Mouse (Mus musculus): ENCODE measurements around the gene Dnajc7. TPM values are rescaled to one million over a fixed set of nuclear protein-coding genes. Genes with fewer than 3 reads are reported as not detected.

Dnajc7 gene
- polyA plus RNA-seq, 1 experiment from 2014 or later: 184 TPM

DNA sequence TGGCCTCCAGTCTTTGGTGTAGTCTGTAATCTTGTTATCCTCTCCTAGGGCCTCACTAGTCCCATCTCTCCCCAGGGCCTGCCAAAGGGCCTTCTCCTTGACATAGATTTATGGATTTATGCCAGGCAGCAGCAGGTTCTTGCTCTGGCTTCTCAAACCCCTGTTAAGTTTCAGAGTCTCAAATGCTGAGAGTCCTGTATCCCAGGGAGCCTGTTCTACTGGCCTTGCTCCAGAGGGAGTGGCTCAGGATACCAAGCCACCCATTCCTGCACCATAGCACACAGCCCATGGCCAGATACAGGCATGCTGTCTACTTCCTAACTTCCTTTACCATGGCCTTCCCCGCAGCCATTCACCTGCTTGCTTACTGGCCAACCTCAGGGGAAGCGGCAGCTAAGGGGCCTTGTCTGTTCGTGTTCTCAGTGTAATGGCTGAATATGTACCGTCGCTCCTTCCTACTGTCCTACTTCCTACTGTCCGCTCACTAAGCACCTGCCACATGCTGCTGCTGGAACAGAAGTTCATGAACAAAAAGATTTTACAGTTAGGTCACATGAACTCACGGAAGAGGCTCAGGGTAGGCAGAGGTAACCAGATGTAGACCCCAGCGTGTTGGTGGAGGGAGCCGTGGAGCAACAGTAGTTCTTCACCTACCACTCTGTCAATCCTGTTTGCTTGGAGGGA, 40.7 kb downstream of the Dnajc7 start:
- no peak for ATAC-seq (replicated peaks; ENCODE audit: insufficient number of reproducible peaks, insufficient read depth, low FRiP score, low read depth)
- no peaks in the 10 kb centered on the region for H3K9me3 ChIP-seq (replicated peaks)
- H3K4me3 ChIP-seq: no peak overlapping the region
- no peak overlapping the region for H3K4me2 ChIP-seq
- no peak overlapping the region for H3K27ac ChIP-seq
- WGBS: 89% methylated on average over 9 of the region's 9 CpGs
- no peaks in the 10 kb centered on the region for H3K27me3 ChIP-seq
- H3K4me1 ChIP-seq (replicated peaks): peaks cover 26% of the 10 kb centered on the region
- H3K36me3 ChIP-seq: peaks cover 49% of the 10 kb centered on the region
- H3K9ac ChIP-seq: no peak overlapping the region

DNA sequence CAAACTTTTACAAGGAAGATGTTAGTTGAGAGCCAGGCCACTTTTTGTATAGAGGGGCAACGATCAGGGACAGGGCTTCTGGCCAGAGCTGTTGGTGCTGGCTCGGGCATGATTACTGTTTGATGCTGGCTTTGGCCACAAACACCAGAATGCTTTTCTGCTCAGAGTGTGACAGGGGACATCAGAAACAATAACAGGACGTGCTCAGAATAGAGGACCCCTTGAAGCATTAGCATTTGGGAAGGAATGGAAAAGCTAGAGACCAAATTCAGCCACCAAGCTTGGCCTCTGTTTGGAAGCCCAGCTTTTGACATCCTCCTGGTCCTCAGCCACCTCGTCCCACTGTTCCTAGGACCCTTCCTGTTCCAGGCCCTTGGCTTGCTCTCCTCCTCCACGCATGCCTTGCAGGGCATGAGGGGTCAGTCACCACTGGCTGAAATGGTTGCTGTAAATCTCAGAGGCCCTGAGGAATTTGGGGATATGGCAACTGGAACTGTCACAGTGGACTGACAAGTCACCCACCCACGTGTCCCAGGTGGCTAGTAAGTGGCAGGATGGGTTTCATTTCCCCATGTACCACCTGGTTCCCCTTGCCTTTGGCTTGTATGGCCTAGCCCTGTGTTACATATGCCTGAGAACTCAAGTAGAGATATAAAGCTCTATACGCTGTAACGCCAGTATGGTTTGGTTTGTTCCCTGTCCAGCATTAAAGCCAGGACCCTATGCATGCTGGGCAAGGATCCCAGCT, 41.9 kb downstream of the Dnajc7 start:
- no peaks in the 10 kb centered on the region for H3K9me3 ChIP-seq (replicated peaks)
- WGBS: 68% methylated on average over 8 of the region's 8 CpGs
- H3K27ac ChIP-seq: no peak overlapping the region
- no peak overlapping the region for H3K4me2 ChIP-seq
- H3K9ac ChIP-seq: 0 out of 2 replicates have a peak overlapping the region, but pooled peaks have one; percentile 11
- H3K27me3 ChIP-seq: no peaks in the 10 kb centered on the region
- H3K36me3 ChIP-seq: peaks cover 37% of the 10 kb centered on the region
- H3K4me3 ChIP-seq: no peak overlapping the region
- H3K4me1 ChIP-seq (replicated peaks): peaks cover 26% of the 10 kb centered on the region
- no peak for ATAC-seq (replicated peaks; ENCODE audit: insufficient number of reproducible peaks, insufficient read depth, low FRiP score, low read depth)

DNA sequence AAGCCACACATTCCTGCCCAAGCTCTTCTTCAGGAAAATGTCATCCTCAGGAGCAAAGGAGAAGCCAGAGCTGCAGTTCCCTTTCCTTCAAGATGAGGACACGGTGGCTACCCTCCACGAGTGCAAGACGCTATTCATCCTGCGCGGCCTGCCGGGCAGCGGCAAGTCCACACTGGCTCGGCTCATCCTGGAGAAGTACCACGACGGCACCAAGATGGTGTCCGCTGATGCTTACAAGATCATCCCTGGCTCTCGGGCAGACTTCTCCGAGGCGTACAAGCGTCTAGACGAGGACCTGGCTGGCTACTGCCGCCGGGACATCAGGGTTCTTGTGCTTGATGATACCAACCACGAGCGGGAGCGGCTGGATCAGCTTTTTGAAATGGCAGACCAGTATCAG, 43.7 kb downstream of the Dnajc7 start:
- Histone ChIP-seq H3K9ac (no peak overlapping the region), H3K27ac (no peak overlapping the region), H3K27me3 (no peaks in the 10 kb centered on the region), H3K36me3 (peaks cover 21% of the 10 kb centered on the region; the same call in 1 of the 2 replicates), H3K4me2 (no peak overlapping the region), H3K4me1 (replicated peaks) (peaks cover 18% of the 10 kb centered on the region), H3K9me3 (replicated peaks) (no peaks in the 10 kb centered on the region), H3K4me3 (no peak overlapping the region)
- WGBS: 64% methylated on average over 21 of the region's 21 CpGs
- no peak for ATAC-seq (replicated peaks; ENCODE audit: insufficient number of reproducible peaks, insufficient read depth, low FRiP score, low read depth)

- peak overlapping the region; percentile 67 for H3K9ac ChIP-seq
- WGBS: 54% methylated on average over 2 of the region's 2 CpGs
- H3K36me3 ChIP-seq: peaks cover 16% of the 10 kb centered on the region; the same call in 1 of the 2 replicates
- H3K9me3 ChIP-seq (replicated peaks): no peaks in the 10 kb centered on the region
- ATAC-seq (replicated peaks; ENCODE audit: insufficient number of reproducible peaks, insufficient read depth, low FRiP score, low read depth): no peak
- H3K4me1 ChIP-seq (replicated peaks): peaks cover 25% of the 10 kb centered on the region
- peak overlapping the region; percentile 74 for H3K4me2 ChIP-seq
- no peaks in the 10 kb centered on the region for H3K27me3 ChIP-seq
- peak overlapping the region; percentile 69 for H3K4me3 ChIP-seq
- H3K27ac ChIP-seq: peak overlapping the region; percentile 69; the same call in 1 of the 2 replicates
Observed at GRCm38 (mm10) chr11:100575484-100575855, 44.5 kb downstream of the Dnajc7 start.

GRCm38 (mm10) chr11:100574708-100575483, 45.1 kb downstream of the Dnajc7 start, which contains the start of gene Cnp:
Gene Cnp, plus strand, starts transcription at chr11:100574904.
- 2% methylated on average over 47 of the region's 47 CpGs for WGBS

DNA sequence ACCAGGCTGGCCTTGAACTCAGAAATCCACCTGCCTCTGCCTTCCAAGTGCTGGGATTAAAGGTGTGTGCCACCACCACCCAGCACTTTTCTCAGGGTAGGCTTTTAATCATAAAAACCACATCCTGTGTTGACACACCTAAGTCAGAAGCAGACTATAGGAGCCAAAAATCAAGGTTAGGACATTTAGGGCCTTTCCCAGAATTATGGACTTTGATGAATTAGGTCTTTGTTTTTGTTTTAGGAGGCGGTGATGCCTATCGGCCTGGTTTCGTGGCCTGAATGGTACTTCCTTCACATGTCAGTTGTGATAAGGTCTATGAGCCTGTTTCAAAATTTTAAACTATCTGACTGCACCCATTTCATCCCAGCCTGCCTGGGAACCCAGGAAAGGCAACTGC, 45.8 kb downstream of the Dnajc7 start:
- peak overlapping the region; percentile 69 for H3K4me3 ChIP-seq
- 0 out of 2 replicates have a peak, but pooled peaks cover 6% of the 10 kb centered on the region for H3K36me3 ChIP-seq
- no peak for ATAC-seq (replicated peaks; ENCODE audit: insufficient number of reproducible peaks, insufficient read depth, low FRiP score, low read depth)
- peaks cover 23% of the 10 kb centered on the region for H3K4me1 ChIP-seq (replicated peaks)
- H3K9ac ChIP-seq: peak overlapping the region; percentile 67; the same call in 1 of the 2 replicates
- H3K9me3 ChIP-seq (replicated peaks): no peaks in the 10 kb centered on the region
- H3K27ac ChIP-seq: peak overlapping the region; percentile 69; the same call in 1 of the 2 replicates
- H3K27me3 ChIP-seq: no peaks in the 10 kb centered on the region
- 80% methylated on average over 3 of the region's 3 CpGs for WGBS
- peak overlapping the region; percentile 74 for H3K4me2 ChIP-seq

More at GRCm38 (mm10) chr11:100574708-100575483, 45.1 kb downstream of the Dnajc7 start, which contains the start of gene Cnp:
- Histone ChIP-seq H3K4me3 (peak within 1 kb of the TSS; percentile 69), H3K9ac (peak within 1 kb of the TSS; percentile 67), H3K27me3 (no peaks in the 10 kb centered on the region), H3K36me3 (peaks cover 12% of the 10 kb centered on the region; the same call in 1 of the 2 replicates), H3K4me1 (replicated peaks) (peaks cover 25% of the 10 kb centered on the region), H3K4me2 (peak within 1 kb of the TSS; percentile 74), H3K27ac (peak within 1 kb of the TSS; percentile 69), H3K9me3 (replicated peaks) (no peaks in the 10 kb centered on the region)
- ATAC-seq (replicated peaks; ENCODE audit: insufficient number of reproducible peaks, insufficient read depth, low FRiP score, low read depth): peak; percentile 71

- H3K36me3 ChIP-seq: no peaks in the 10 kb centered on the region
- no peak for ATAC-seq (replicated peaks; ENCODE audit: insufficient number of reproducible peaks, insufficient read depth, low FRiP score, low read depth)
- WGBS: 11% methylated on average over 16 of the region's 16 CpGs
- H3K4me2 ChIP-seq: peak overlapping the region; percentile 63
- H3K27me3 ChIP-seq: no peaks in the 10 kb centered on the region
- peaks cover 18% of the 10 kb centered on the region for H3K4me1 ChIP-seq (replicated peaks)
- no peak overlapping the region for H3K27ac ChIP-seq
- peak overlapping the region; percentile 32 for H3K4me3 ChIP-seq
- no peaks in the 10 kb centered on the region for H3K9me3 ChIP-seq (replicated peaks)
- peak overlapping the region; percentile 35; the same call in 1 of the 2 replicates for H3K9ac ChIP-seq
Observed at GRCm38 (mm10) chr11:100571202-100571567, 48.8 kb downstream of the Dnajc7 start.

DNA sequence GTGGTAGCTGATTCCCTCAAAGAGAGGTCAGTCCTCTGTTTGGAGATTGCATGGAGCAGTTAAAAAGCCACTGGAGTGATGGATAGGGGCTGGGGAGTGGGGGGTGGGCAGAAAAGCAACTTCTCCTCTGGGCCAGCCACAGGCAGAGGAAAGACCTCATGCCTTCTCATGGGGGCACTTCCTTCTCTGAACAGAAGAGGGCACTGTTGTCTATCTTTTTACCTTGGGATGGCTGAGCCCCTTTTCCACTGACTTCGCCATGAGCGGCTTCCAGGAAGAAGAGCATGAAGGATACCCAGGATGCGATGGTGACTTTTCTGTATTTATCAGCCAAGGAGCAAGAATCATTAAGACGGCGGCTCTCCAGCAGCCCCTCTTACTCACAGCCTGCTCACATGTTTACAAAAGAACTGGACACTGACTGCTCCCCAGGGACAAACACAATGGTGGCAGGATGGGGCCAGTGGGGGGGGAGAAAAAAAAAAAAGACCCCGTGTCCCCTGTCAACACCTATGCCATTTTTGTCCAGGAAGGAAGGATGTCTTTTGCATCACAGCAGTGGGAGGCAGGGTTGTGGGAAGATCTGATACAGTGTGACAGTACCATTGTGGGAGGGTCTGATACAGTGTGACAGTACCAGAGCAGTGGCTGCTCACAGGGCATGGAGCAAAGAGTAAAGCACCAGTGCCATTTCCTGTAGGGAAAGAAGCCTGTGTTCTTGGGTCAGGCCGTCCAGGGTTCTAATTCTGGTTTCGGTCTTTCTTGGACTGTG, 49.4 kb downstream of the Dnajc7 start:
- Histone ChIP-seq H3K9me3 (replicated peaks) (no peaks in the 10 kb centered on the region), H3K9ac (peak overlapping the region; percentile 35; the same call in 1 of the 2 replicates), H3K27ac (no peak overlapping the region), H3K4me3 (peak overlapping the region; percentile 32), H3K4me2 (peak overlapping the region; percentile 63), H3K27me3 (no peaks in the 10 kb centered on the region), H3K36me3 (no peaks in the 10 kb centered on the region), H3K4me1 (replicated peaks) (peaks cover 14% of the 10 kb centered on the region)
- 9% methylated on average over 8 of the region's 8 CpGs for WGBS
- 0 out of 2 replicates have a peak, but pooled peaks have one; percentile 23 for ATAC-seq (replicated peaks; ENCODE audit: insufficient number of reproducible peaks, insufficient read depth, low FRiP score, low read depth)

GRCm38 (mm10) chr11:100569789-100570188, 50.2 kb downstream of the Dnajc7 start:
- Histone ChIP-seq H3K4me2 (no peak overlapping the region), H3K4me3 (no peak overlapping the region), H3K36me3 (no peaks in the 10 kb centered on the region), H3K9ac (no peak overlapping the region), H3K9me3 (replicated peaks) (no peaks in the 10 kb centered on the region), H3K27me3 (no peaks in the 10 kb centered on the region), H3K27ac (no peak overlapping the region), H3K4me1 (replicated peaks) (peaks cover 9% of the 10 kb centered on the region)
- WGBS: 50% methylated on average over 9 of the region's 9 CpGs
- no peak for ATAC-seq (replicated peaks; ENCODE audit: insufficient number of reproducible peaks, insufficient read depth, low FRiP score, low read depth)

DNA sequence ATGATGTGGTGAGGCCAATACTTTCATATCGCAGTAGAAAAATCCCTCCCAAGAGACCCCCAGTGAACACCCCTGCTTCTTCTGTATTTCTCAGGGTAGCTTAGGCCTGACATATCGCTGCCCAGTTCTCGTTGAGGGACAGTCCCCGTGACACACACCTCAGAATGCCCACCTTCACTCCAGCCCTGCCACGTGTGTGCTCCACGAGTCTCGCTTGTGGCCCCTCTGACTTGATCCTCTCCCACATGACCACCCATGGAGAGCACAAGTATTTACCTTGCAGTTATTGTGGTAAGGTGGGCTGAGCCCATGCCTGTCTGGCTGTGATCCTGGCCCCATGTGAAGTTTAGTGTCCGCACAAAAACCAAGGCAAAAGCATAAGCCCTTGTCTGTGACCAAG, 51.3 kb downstream of the Dnajc7 start:
- H3K36me3 ChIP-seq: no peaks in the 10 kb centered on the region
- no peak overlapping the region for H3K27ac ChIP-seq
- no peak overlapping the region for H3K4me3 ChIP-seq
- H3K9ac ChIP-seq: no peak overlapping the region
- H3K27me3 ChIP-seq: no peaks in the 10 kb centered on the region
- 75% methylated on average over 8 of the region's 8 CpGs for WGBS
- peaks cover 9% of the 10 kb centered on the region for H3K4me1 ChIP-seq (replicated peaks)
- no peak overlapping the region for H3K4me2 ChIP-seq
- H3K9me3 ChIP-seq (replicated peaks): no peaks in the 10 kb centered on the region
- ATAC-seq (replicated peaks; ENCODE audit: insufficient number of reproducible peaks, insufficient read depth, low FRiP score, low read depth): no peak

Measured in heart, embryonic 15.5 days (tissue).